Mouse (Mus musculus): ENCODE results near the gene Gm27021. TPM values are rescaled to one million over a fixed set of nuclear protein-coding genes. Genes with fewer than 3 reads are reported as not detected.

Gene Gm27021
- total and polyA plus RNA-seq, 2 experiments from 2014 or later: 7.9 to 13.8 TPM

DNA sequence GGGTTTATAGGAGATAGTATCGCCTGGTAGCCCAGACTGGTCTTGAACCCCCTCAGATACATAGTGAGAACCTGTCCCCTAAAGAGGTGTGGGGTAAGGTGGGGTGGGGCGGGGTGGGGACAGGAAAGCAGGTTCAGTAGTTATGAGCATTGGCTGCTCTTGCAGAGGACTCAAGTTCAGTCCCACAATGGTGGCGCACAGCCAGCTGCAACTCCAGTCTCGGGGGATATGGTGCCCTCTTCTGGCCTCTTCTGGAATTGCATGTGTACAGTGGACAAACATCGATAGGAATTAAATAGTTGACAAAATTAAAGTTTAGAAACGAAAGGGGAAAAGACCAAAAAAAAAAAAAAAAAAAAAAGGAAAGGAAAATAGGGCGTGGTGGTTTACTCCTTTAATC, 68.4 kb downstream of the Gm27021 start:
- no peaks in the 10 kb centered on the region for H3K36me3 ChIP-seq (ENCODE audit: insufficient read depth, low read length)
- H3K9me3 ChIP-seq (ENCODE audit: low read length): no peaks in the 10 kb centered on the region
- H3K4me1 ChIP-seq (ENCODE audit: insufficient read depth, low read length): no peaks in the 10 kb centered on the region
- TF ChIP-seq CTCF (IDR thresholded peaks at IDR 0.05): peak; percentile 74
- DNase-seq (ENCODE audit: low spot score): peak; percentile 68
- no peak overlapping the region for H3K9ac ChIP-seq (replicated peaks; ENCODE audit: low read length, poor library complexity, severe bottlenecking)
- H3K4me2 ChIP-seq (ENCODE audit: low read depth, low read length, poor library complexity, severe bottlenecking): no peak overlapping the region
- no peak overlapping the region for H3K27ac ChIP-seq (ENCODE audit: low read depth, low read length)
- H3K27me3 ChIP-seq (ENCODE audit: insufficient read depth, low read length): no peaks in the 10 kb centered on the region
- ATAC-seq (ENCODE audit: low FRiP score): no peak
- H3K4me3 ChIP-seq (ENCODE audit: low read depth, low read length): no peak overlapping the region
- WGBS: 48% methylated on average over 7 of the region's 7 CpGs

DNA sequence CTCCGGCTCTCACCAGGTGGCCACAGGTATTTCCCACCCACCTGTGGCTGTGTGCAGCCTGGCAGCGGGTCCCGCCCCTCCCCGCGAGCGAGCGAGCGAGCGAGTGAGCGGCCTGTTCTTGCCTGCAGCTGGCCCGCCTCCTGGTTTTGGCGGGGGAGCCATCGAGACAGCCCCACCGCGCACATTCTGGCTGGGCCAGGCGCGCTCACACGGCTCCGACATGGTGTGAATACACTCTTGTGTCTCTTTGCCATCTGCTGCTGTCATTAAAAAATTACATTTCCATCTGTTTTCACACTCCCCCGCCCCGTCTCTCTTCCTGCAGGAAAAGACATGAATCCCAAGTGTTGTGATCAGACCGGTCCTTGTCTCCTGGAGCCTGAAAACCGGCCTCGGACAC, 69.3 kb downstream of the Gm27021 start:
- no peaks in the 10 kb centered on the region for H3K36me3 ChIP-seq (ENCODE audit: insufficient read depth, low read length)
- no peak overlapping the region for H3K9ac ChIP-seq (replicated peaks; ENCODE audit: low read length, poor library complexity, severe bottlenecking)
- H3K4me2 ChIP-seq (ENCODE audit: low read depth, low read length, poor library complexity, severe bottlenecking): peak overlapping the region; percentile 22; the same call in 1 of the 2 replicates
- H3K4me3 ChIP-seq (ENCODE audit: low read depth, low read length): no peak overlapping the region
- no peak overlapping the region for H3K27ac ChIP-seq (ENCODE audit: low read depth, low read length)
- DNase-seq (ENCODE audit: low spot score) (peak; percentile 78), ATAC-seq (ENCODE audit: low FRiP score) (no peak)
- 32% methylated on average over 24 of the region's 24 CpGs for WGBS
- no peaks in the 10 kb centered on the region for H3K4me1 ChIP-seq (ENCODE audit: insufficient read depth, low read length)
- no peaks in the 10 kb centered on the region for H3K9me3 ChIP-seq (ENCODE audit: low read length)
- no peak for TF ChIP-seq CTCF (IDR thresholded peaks at IDR 0.05)
- no peaks in the 10 kb centered on the region for H3K27me3 ChIP-seq (ENCODE audit: insufficient read depth, low read length)

DNA sequence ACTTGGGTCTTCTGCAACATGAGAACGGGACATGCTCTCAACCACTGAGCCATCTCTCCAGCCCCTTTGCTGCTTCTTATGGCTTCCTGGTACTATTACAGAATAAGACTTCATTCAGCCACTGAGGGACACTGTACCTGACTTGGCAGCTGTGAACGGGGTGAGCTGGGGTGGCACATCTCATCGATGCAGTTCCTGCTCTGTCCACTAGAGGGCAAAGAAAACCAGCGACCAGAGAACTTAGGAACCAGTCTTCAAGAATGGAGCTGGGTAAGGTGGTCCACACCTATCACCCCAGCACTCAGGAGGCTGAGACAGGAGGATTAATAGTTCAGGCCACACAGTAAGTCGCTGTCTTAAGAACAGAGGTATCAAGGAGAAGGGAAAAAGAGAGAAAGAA, 71.9 kb downstream of the Gm27021 start:
- Histone ChIP-seq H3K9me3 (ENCODE audit: low read length) (no peaks in the 10 kb centered on the region), H3K4me1 (ENCODE audit: insufficient read depth, low read length) (no peaks in the 10 kb centered on the region), H3K9ac (replicated peaks; ENCODE audit: low read length, poor library complexity, severe bottlenecking) (no peak overlapping the region), H3K36me3 (ENCODE audit: insufficient read depth, low read length) (no peaks in the 10 kb centered on the region), H3K27ac (ENCODE audit: low read depth, low read length) (no peak overlapping the region), H3K27me3 (ENCODE audit: insufficient read depth, low read length) (no peaks in the 10 kb centered on the region), H3K4me3 (ENCODE audit: low read depth, low read length) (no peak overlapping the region), H3K4me2 (ENCODE audit: low read depth, low read length, poor library complexity, severe bottlenecking) (no peak overlapping the region)
- 11% methylated on average over 5 of the region's 5 CpGs for WGBS
- ATAC-seq (ENCODE audit: low FRiP score) (no peak), DNase-seq (ENCODE audit: low spot score) (peak; percentile 60)
- TF ChIP-seq CTCF (IDR thresholded peaks at IDR 0.05): peak; percentile 89

DNA sequence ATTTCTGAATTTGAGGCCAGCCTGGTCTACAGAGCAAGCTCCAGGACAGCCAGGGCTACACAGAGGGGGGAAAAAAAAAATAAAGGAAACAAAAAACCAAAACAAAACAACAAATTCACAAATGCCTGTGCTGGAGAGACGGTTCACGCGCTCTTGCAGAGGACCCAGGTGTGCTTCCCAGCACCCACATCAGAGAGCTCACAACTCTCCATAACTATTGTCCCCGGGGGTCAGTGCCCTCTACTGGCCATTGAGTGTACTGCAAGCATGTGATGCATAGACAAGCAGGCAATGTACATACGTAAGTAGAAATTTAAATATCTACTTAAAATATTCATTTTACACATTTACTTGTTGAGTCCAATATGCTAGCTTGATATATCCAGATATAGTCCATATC, 73.3 kb downstream of the Gm27021 start:
- H3K36me3 ChIP-seq (ENCODE audit: insufficient read depth, low read length): no peaks in the 10 kb centered on the region
- peak; percentile 61 for TF ChIP-seq CTCF (IDR thresholded peaks at IDR 0.05)
- no peak for DNase-seq (ENCODE audit: low spot score)
- H3K9ac ChIP-seq (replicated peaks; ENCODE audit: low read length, poor library complexity, severe bottlenecking): no peak overlapping the region
- no peak for ATAC-seq (ENCODE audit: low FRiP score)
- H3K4me3 ChIP-seq (ENCODE audit: low read depth, low read length): no peak overlapping the region
- H3K4me1 ChIP-seq (ENCODE audit: insufficient read depth, low read length): no peaks in the 10 kb centered on the region
- no peaks in the 10 kb centered on the region for H3K9me3 ChIP-seq (ENCODE audit: low read length)
- H3K27me3 ChIP-seq (ENCODE audit: insufficient read depth, low read length): no peaks in the 10 kb centered on the region
- 92% methylated on average over 5 of the region's 5 CpGs for WGBS
- H3K27ac ChIP-seq (ENCODE audit: low read depth, low read length): no peak overlapping the region
- H3K4me2 ChIP-seq (ENCODE audit: low read depth, low read length, poor library complexity, severe bottlenecking): no peak overlapping the region

DNA sequence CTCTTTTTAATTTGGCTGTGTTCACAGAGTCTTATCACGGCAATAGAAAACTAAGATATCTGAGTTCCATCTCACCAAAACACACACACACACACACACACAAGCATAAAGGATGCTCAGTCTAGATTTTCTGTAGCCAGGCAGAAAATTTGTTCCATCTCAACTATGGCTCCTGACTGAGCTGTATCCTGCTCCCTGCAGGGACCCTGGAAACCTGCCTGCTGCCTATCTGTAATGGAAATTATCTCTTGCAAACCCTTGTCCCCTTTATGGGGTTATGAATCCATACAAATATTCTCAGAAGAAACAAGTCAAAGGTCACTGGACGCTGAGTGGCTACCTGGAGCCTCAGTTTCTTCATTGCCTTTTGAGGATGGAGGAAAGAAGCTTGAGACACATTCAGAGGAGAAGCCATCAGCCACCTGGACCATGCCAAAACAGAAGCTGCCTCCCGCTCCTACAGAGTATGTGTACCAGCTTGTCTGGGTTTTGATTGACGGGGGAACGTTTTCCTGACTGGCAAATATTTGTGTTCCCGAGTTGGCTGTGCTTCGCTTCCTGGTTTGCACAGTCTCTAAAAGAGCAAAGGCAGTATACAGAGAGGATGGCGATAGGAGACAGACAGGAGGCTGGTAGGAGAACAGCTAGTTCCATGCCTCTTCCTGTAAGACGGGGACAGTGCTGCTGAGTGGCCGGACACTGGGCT, 76.1 kb downstream of the Gm27021 start:
- no peak overlapping the region for H3K4me2 ChIP-seq (ENCODE audit: low read depth, low read length, poor library complexity, severe bottlenecking)
- DNase-seq (ENCODE audit: low spot score) (no peak), ATAC-seq (ENCODE audit: low FRiP score) (no peak)
- peaks cover 4% of the 10 kb centered on the region; the same call in 1 of the 2 replicates for H3K4me1 ChIP-seq (ENCODE audit: insufficient read depth, low read length)
- 77% methylated on average over 10 of the region's 10 CpGs for WGBS
- no peaks in the 10 kb centered on the region for H3K9me3 ChIP-seq (ENCODE audit: low read length)
- H3K27ac ChIP-seq (ENCODE audit: low read depth, low read length): no peak overlapping the region
- no peaks in the 10 kb centered on the region for H3K36me3 ChIP-seq (ENCODE audit: insufficient read depth, low read length)
- H3K9ac ChIP-seq (replicated peaks; ENCODE audit: low read length, poor library complexity, severe bottlenecking): no peak overlapping the region
- no peaks in the 10 kb centered on the region for H3K27me3 ChIP-seq (ENCODE audit: insufficient read depth, low read length)
- H3K4me3 ChIP-seq (ENCODE audit: low read depth, low read length): no peak overlapping the region
- no peak for TF ChIP-seq CTCF (IDR thresholded peaks at IDR 0.05)

DNA sequence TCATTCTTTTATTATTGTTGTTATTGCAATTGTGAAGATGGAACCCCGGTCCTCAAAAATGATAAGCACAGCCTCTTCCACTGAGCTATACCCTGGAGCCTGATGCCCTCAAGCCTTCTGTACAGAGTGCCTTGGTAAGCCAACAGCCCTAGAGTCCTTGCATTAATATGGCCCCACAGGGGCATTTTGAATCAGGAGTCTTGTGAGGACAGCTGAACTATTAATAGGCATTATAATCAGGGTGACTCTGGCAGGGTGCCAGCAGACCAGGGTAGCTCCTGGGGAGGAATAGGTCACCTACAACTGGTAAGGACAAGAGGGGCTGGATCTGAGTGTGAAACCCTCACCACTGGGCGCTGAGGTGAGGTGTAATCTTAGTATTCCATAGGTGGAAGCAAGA, 78.0 kb downstream of the Gm27021 start:
- Histone ChIP-seq H3K9ac (replicated peaks; ENCODE audit: low read length, poor library complexity, severe bottlenecking) (no peak overlapping the region), H3K4me1 (ENCODE audit: insufficient read depth, low read length) (peaks cover 4% of the 10 kb centered on the region; the same call in 1 of the 2 replicates)
- no peak for DNase-seq (ENCODE audit: low spot score)

More for the DNA sequence above, 78.0 kb downstream of the Gm27021 start:
- 51% methylated on average over 2 of the region's 2 CpGs for WGBS
- Histone ChIP-seq H3K36me3 (ENCODE audit: insufficient read depth, low read length) (no peaks in the 10 kb centered on the region), H3K27ac (ENCODE audit: low read depth, low read length) (peak overlapping the region; percentile 21), H3K4me2 (ENCODE audit: low read depth, low read length, poor library complexity, severe bottlenecking) (peak overlapping the region; percentile 98), H3K9me3 (ENCODE audit: low read length) (no peaks in the 10 kb centered on the region), H3K27me3 (ENCODE audit: insufficient read depth, low read length) (no peaks in the 10 kb centered on the region), H3K4me3 (ENCODE audit: low read depth, low read length) (peak overlapping the region; percentile 51; the same call in 1 of the 2 replicates)
- ATAC-seq (ENCODE audit: low FRiP score): no peak
- TF ChIP-seq CTCF (IDR thresholded peaks at IDR 0.05): no peak

Measured in midbrain, postnatal 0 days (tissue).